Mouse (Mus musculus): ENCODE results near the gene Gdf9. TPM values are rescaled to one million over a fixed set of nuclear protein-coding genes. Genes with fewer than 3 reads are reported as not detected.

Gdf9 gene
- polyA plus RNA-seq, 1 experiment: 0.97 TPM

DNA sequence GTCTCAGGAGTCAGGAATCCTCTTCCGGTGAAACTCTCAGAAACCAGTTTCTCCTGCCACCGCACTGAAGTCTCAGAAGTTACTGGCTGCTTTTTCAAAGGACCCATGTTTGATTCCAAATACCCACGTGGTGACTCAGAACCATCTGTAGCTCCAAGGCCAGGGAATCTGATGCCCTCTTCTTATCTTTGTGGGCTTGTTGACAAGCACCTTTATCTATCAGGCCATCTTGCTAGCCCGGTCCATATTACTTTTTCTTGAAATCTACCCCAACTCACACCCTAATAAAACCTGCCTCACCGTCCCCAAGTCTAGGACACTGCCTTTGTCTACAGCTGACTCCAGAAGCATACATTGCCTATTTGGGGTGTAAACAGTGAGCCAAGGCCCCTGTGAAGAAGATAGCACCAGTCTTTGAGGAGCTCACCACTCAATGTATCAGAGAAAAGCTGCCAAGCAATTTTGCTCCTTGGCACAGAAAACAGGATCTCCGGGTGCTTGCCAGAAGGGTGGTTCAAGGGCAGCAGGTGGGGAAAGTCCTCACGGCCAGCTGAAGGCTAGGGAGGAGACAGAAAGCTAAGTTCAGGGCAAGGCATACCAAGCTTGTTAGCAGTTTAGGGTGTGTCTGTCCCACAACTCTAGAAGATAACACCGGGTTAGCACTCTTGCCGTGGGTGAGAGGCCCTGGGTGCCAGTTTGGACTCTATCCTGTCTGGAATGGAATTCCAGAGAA is 52.5 kb downstream of the Gdf9 start:
- 55% methylated on average over 9 of the region's 9 CpGs for WGBS
- no peak for DNase-seq
- TF ChIP-seq CTCF (IDR thresholded peaks at IDR 0.05; ENCODE audit: insufficient read depth, low read length) (no peak), POLR2A (IDR thresholded peaks at IDR 0.05; ENCODE audit: borderline replicate concordance, extremely low read depth, low read depth, low read length) (no peak)

DNA sequence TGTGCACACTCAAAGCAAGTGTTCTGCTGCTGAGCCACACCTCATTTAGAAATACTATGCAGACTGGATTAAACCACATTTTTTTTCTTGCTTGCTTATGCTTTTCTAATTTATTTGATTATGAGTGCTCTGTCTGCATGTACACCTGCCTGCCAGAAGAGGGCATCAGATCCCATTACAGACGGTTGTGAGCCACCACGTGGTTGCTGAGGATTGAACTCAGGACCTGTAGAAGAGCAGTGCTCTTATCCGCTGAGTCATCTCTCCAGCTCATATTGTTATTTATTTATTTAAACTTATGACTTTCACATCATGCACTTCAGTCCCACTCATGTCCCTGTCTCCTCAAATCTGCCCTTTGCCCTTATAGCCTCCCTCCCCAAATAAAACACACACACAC is 54.9 kb downstream of the Gdf9 start:
- Histone ChIP-seq H3K4me1 (ENCODE audit: control insufficient read depth, insufficient read depth, low read length) (no peaks in the 10 kb centered on the region), H3K4me3 (replicated peaks; ENCODE audit: extremely low read depth, low read depth, low read length) (no peak overlapping the region)
- TF ChIP-seq CTCF (IDR thresholded peaks at IDR 0.05; ENCODE audit: insufficient read depth, low read length) (peak; percentile 46; the same call in 1 of the 2 replicates), POLR2A (IDR thresholded peaks at IDR 0.05; ENCODE audit: borderline replicate concordance, extremely low read depth, low read depth, low read length) (no peak)
- 46% methylated on average over 3 of the region's 3 CpGs for WGBS
- DNase-seq: no peak

More for the DNA sequence above, 52.5 kb downstream of the Gdf9 start:
- no peaks in the 10 kb centered on the region for H3K4me1 ChIP-seq (ENCODE audit: control insufficient read depth, insufficient read depth, low read length)
- no peak overlapping the region for H3K4me3 ChIP-seq (replicated peaks; ENCODE audit: extremely low read depth, low read depth, low read length)

DNA sequence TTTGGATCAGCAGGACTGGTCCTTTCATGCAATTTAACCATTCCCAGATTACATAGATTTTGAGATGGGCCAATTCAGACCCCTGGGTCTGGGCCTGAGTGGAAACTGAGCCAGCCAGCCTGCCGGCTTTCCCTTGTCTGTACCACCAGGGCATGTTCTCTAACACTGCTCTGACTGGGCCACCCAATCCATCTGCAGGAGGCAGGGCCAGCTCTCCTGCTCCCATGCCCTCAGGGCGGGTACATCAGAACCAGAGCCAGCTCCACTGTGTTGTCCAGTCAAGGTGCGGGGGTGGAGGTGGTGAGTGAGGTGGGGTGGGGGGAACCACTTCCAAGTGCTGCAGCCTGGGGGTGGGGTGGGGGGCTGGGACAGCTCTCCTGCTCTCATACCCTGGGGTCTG is 55.5 kb downstream of the Gdf9 start:
- 76% methylated on average over 3 of the region's 3 CpGs for WGBS
- H3K4me1 ChIP-seq (ENCODE audit: control insufficient read depth, insufficient read depth, low read length): no peaks in the 10 kb centered on the region
- no peak overlapping the region for H3K4me3 ChIP-seq (replicated peaks; ENCODE audit: extremely low read depth, low read depth, low read length)
- no peak for DNase-seq
- TF ChIP-seq CTCF (IDR thresholded peaks at IDR 0.05; ENCODE audit: insufficient read depth, low read length) (no peak), POLR2A (IDR thresholded peaks at IDR 0.05; ENCODE audit: borderline replicate concordance, extremely low read depth, low read depth, low read length) (no peak)

DNA sequence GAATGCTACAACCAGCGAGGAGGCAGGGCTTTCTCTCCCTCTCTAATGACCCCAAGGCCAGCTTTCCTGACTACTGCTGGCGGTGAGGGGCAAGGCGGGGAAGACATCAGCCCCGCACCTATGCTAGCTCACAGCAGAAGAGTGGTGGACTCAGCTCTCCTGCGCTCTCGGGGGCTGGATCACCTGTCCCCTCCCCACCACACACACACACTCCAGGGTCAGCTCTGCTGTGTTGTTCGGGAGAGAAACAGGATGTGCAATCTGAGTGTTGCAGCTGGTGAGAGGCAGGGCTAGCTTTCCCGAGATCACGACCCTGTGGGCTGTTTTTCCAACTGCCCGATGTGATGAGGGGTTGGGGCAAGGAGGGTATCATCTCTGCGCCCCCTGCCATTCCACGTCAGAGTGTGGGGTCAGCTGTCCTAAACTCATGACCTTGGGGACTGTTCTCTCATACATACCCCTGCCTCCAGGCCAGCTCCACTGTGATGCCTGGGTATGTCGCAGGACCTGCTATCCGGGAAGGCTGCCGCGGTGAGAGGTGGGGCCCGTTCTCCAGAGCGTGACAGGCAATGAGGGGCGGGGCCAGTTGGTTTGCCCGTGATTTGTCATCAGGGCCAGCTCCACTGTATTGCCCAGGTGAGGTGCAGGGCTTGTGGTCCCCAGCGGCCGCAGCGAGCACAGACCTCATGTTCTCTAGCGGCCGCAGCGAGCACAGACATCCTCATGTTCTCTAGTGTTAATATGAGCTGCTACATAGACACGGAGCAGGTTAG is 56.2 kb downstream of the Gdf9 start:
- no peak overlapping the region for H3K4me3 ChIP-seq (replicated peaks; ENCODE audit: extremely low read depth, low read depth, low read length)
- WGBS: 18% methylated on average over 27 of the region's 27 CpGs
- no peaks in the 10 kb centered on the region for H3K4me1 ChIP-seq (ENCODE audit: control insufficient read depth, insufficient read depth, low read length)
- no peak for TF ChIP-seq POLR2A (IDR thresholded peaks at IDR 0.05; ENCODE audit: borderline replicate concordance, extremely low read depth, low read depth, low read length)
- no peak for TF ChIP-seq CTCF (IDR thresholded peaks at IDR 0.05; ENCODE audit: insufficient read depth, low read length)
- peak; percentile 36 for DNase-seq

Other genes starting within 250 kb of the Gdf9 start
- gene Hspa4, start 130.6 kb upstream of the Gdf9 start, polyA plus RNA-seq (2012; rRNA removed): 22.0 and 24.9 TPM in 2 replicates
- 3.0 and 5.1 TPM in 2 replicates for gene Zcchc10, start 106.3 kb upstream of the Gdf9 start, polyA plus RNA-seq (2012; rRNA removed)
- 14.0 and 20.4 TPM in 2 replicates for gene Aff4, start 80.2 kb upstream of the Gdf9 start, polyA plus RNA-seq (2012; rRNA removed)
- gene Leap2, start 7.9 kb upstream of the Gdf9 start, polyA plus RNA-seq (2012; rRNA removed): not detected in 2 replicates
- 238 and 276 TPM in 2 replicates for gene Uqcrq, start 192 bp upstream of the Gdf9 start, polyA plus RNA-seq (2012; rRNA removed)
- gene Gm10447, start 26.1 kb downstream of the Gdf9 start, polyA plus RNA-seq (2012; rRNA removed): 0.25 TPM in 2 replicates
- gene Shroom1, start 26.2 kb downstream of the Gdf9 start, polyA plus RNA-seq (2012; rRNA removed): 3.0 and 3.2 TPM in 2 replicates
- gene Gm9837, start 39.5 kb downstream of the Gdf9 start, polyA plus RNA-seq (2012; rRNA removed): not detected in 2 replicates
- not detected in 2 replicates for gene Gm9945, start 49.1 kb downstream of the Gdf9 start, polyA plus RNA-seq (2012; rRNA removed)
- 0.86 and 0.98 TPM in 2 replicates for gene Sowaha, start 49.3 kb downstream of the Gdf9 start, polyA plus RNA-seq (2012; rRNA removed)
- gene Sept8, start 88.2 kb downstream of the Gdf9 start, polyA plus RNA-seq (2012; rRNA removed): 40.8 and 49.5 TPM in 2 replicates
- 5.4 and 8.5 TPM in 2 replicates for gene Kif3a, start 136.4 kb downstream of the Gdf9 start, polyA plus RNA-seq (2012; rRNA removed)
- gene Il4, start 187.6 kb downstream of the Gdf9 start, polyA plus RNA-seq (2012; rRNA removed): 0.46 TPM in 1 of 2 replicates, not detected in the other
- not detected in 2 replicates for gene Il13, start 203.7 kb downstream of the Gdf9 start, polyA plus RNA-seq (2012; rRNA removed)

Measured in lung, adult 2 months (tissue).